Mouse (Mus musculus) frontal cortex, postnatal 10 days (tissue): ENCODE data around the gene B3gnt2.

Experiments used
- DNase-seq, 2 experiments: peaks; one replicate each; pipeline ENCODE4 v3.0.0; 2022; ENCODE audit warnings: low spot score in 2 of 2, mixed read lengths in 1 of 2

The B3gnt2 gene

GRCm38 (mm10) chr11:22732907-22733306, 127.9 kb downstream of the B3gnt2 start:
- no peak for DNase-seq

- no peak for DNase-seq
Observed at GRCm38 (mm10) chr11:22723096-22723495, 137.7 kb downstream of the B3gnt2 start.

GRCm38 (mm10) chr11:22720096-22720495, 140.7 kb downstream of the B3gnt2 start:
- no peak for DNase-seq

DNA sequence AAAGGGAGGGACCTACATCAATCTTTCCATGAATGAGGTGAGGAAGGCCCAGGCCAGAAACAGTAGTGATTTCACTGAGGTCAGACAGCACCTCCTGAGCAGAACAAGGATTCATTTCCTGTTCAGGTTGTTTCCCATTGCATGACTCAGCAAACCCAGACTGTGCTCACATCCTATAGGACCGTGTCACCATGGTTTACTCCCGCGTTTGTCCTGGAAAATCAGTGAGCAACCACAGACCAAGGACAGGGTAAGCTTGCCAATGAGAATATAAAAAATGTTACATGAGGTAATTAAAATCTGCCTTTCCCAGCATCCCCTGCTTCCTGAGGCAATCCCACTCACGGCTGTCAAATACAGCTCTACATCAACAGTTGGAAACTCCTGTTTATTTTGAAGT, 141.2 kb downstream of the B3gnt2 start:
- peak in 1 of 2 experiments; percentile 15 for DNase-seq

DNA sequence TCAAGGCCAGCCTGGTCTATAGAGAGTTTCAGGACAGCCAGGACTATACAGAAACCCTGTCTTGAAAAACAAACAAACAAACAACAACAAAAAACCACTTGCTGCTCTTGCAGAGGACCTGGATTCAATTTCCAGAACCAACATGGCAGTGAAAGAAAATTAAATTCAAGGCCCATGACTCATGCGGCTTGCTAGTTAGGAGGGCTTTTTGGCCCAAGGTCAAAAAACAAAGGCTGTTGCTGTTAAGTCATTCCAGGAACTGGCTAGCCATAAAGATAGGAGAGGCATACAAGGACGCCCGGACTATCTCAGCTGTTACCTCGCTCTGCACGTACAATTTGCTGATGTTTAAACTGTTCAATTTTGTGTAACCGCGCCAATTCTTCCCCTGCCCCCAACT, 142.7 kb downstream of the B3gnt2 start:
- DNase-seq, result no peak

GRCm38 (mm10) chr11:22711327-22711726, 149.4 kb downstream of the B3gnt2 start:
- DNase-seq, result no peak

DNA sequence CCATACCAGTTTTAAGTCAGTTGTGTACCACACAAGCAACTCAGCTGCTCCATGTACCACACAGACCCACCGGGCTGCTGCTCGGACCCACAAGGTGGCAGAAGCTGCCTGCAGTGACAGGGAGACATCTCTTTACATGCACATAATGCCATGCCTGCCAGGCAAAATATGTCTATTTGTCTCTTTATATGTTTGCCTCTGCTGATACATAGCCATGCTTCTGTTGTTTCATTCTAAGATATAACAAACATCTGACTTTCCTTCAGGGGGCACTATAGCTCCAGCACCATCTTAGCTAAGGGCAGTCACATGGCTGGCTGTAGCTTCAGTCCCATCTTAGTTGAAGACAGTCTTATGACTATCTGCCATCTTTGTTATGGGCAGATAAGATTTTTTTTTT, 150.2 kb downstream of the B3gnt2 start:
- DNase-seq, result peak in 1 of 2 experiments; percentile 13
